Mouse (Mus musculus) heart, embryonic 16.5 days (tissue): ENCODE measurements around the gene Sox10. TPM values are rescaled to one million over a fixed set of nuclear protein-coding genes. Genes with fewer than 3 reads are reported as not detected.
A peak's percentile ranks its signal among the peaks of the same experiment; 100 is the strongest.

ENCODE experiments used
- ATAC-seq: fragments of 200-750 bp; cut with Nextera tagmentation; replicated peaks from 2 replicates; pipeline ENCODE4 v1.8.0; 2017; ENCODE audit warnings: moderate number of reproducible peaks; ENCODE audit not compliant: insufficient read depth, low FRiP score; ENCODE audit errors: extremely low read depth
- H3K27ac ChIP-seq: fragments of 300-500 bp; sonication (generic); 2 replicates; pipeline ENCODE4 v1.5.1; 2014; ENCODE audit warnings: mild to moderate bottlenecking, low read length, control low read depth, moderate library complexity
- H3K27me3 ChIP-seq: fragments of 300-500 bp; sonication (generic); 2 replicates; pipeline ENCODE4 v1.6.1; 2014; ENCODE audit warnings: low read length, mixed read lengths; ENCODE audit not compliant: control insufficient read depth, insufficient read depth
- H3K36me3 ChIP-seq: fragments of 300-500 bp; sonication (generic); 2 replicates; pipeline ENCODE4 v1.6.1; 2014; ENCODE audit not compliant: control insufficient read depth, insufficient read depth
- H3K4me1 ChIP-seq: fragments of 300-500 bp; sonication (generic); 2 replicates; pipeline ENCODE4 v1.6.1; 2014; ENCODE audit warnings: low read length, mixed read lengths; ENCODE audit not compliant: control insufficient read depth, insufficient read depth
- H3K4me2 ChIP-seq: fragments of 300-500 bp; sonication (generic); 2 replicates; pipeline ENCODE4 v1.6.1; 2014; ENCODE audit warnings: low read depth, mild to moderate bottlenecking, control low read depth, low read length
- H3K4me3 ChIP-seq: fragments of 300-500 bp; sonication (generic); 2 replicates; pipeline ENCODE4 v1.5.1; 2014; ENCODE audit warnings: mild to moderate bottlenecking, control low read depth, low read length
- H3K9ac ChIP-seq: fragments of 300-500 bp; sonication (generic); 2 replicates; pipeline ENCODE4 v1.6.1; 2014; ENCODE audit warnings: low read length, control low read depth
- H3K9me3 ChIP-seq: fragments of 300-500 bp; sonication (generic); replicated peaks from 2 replicates; pipeline ENCODE4 v1.6.1; 2016; ENCODE audit warnings: low read length; ENCODE audit not compliant: control insufficient read depth
- WGBS: fragments of 180-500 bp; shearing (Covaris S2); extraction: QIAGEN DNeasy Blood & Tissue Kit; methylation state at CpG from one replicate; pipeline ENCODE4 v1.1.7; 2014; 5-methylcytosine and 5-hydroxymethylcytosine counted together
- polyA plus RNA-seq: library from polyadenylated mRNA; unstranded; fragments of >200 nt; fragmentation: Nextera tagmentation; extraction: Ambion mirVana; gene quantifications from 2 replicates; pipeline ENCODE4 v1.2.1, GENCODE M21; 2015

Gene Sox10
- polyA plus RNA-seq, 1 experiment from 2014 or later, result 0.39 TPM

- WGBS, result 93% methylated on average over 12 of the region's 12 CpGs
- Histone ChIP-seq H3K4me3 (no peak overlapping the region), H3K36me3 (no peaks in the 10 kb centered on the region), H3K9ac (no peak overlapping the region), H3K27me3 (peaks cover 2% of the 10 kb centered on the region; the same call in 1 of the 2 replicates), H3K27ac (no peak overlapping the region), H3K4me1 (peaks cover 8% of the 10 kb centered on the region; the same call in 1 of the 2 replicates), H3K4me2 (no peak overlapping the region), H3K9me3 (no peaks in the 10 kb centered on the region)
- no peak for ATAC-seq
These were observed 34.4 kb upstream of the Sox10 start for GRCm38 (mm10) chr15:79199390-79199976.

GRCm38 (mm10) chr15:79195492-79195891 lies 30.5 kb upstream of the Sox10 start:
- H3K4me1 ChIP-seq, result peaks cover 15% of the 10 kb centered on the region
- 0 out of 2 replicates have a peak overlapping the region, but pooled peaks have one; percentile 3 for H3K9ac ChIP-seq
- H3K9me3 ChIP-seq, result 0 out of 2 replicates have a peak, but pooled peaks cover 4% of the 10 kb centered on the region
- H3K27ac ChIP-seq, result peak overlapping the region; percentile 62
- no peaks in the 10 kb centered on the region for H3K36me3 ChIP-seq
- WGBS, result 52% methylated on average over 8 of the region's 8 CpGs
- no peak overlapping the region for H3K4me2 ChIP-seq
- no peaks in the 10 kb centered on the region for H3K27me3 ChIP-seq
- no peak overlapping the region for H3K4me3 ChIP-seq
- peak; percentile 81 for ATAC-seq

- Histone ChIP-seq H3K9ac (no peak overlapping the region), H3K27ac (no peak overlapping the region), H3K9me3 (0 out of 2 replicates have a peak, but pooled peaks cover 4% of the 10 kb centered on the region), H3K4me3 (no peak overlapping the region), H3K4me1 (peaks cover 15% of the 10 kb centered on the region), H3K27me3 (no peaks in the 10 kb centered on the region), H3K4me2 (no peak overlapping the region), H3K36me3 (no peaks in the 10 kb centered on the region)
- 74% methylated on average over 2 of the region's 2 CpGs for WGBS
- ATAC-seq, result no peak
These were observed 29.9 kb upstream of the Sox10 start for GRCm38 (mm10) chr15:79194946-79195345.

- WGBS, result 62% methylated on average over 9 of the region's 9 CpGs
- ATAC-seq, result no peak
- Histone ChIP-seq H3K9ac (no peak overlapping the region), H3K4me2 (no peak overlapping the region), H3K9me3 (0 out of 2 replicates have a peak, but pooled peaks cover 4% of the 10 kb centered on the region), H3K27ac (no peak overlapping the region), H3K4me3 (no peak overlapping the region), H3K27me3 (no peaks in the 10 kb centered on the region), H3K36me3 (no peaks in the 10 kb centered on the region), H3K4me1 (peaks cover 15% of the 10 kb centered on the region)
These were observed 29.0 kb upstream of the Sox10 start for GRCm38 (mm10) chr15:79194048-79194447.

GRCm38 (mm10) chr15:79192885-79193845 lies 28.1 kb upstream of the Sox10 start:
- 40% methylated on average over 27 of the region's 27 CpGs for WGBS
- H3K36me3 ChIP-seq, result no peaks in the 10 kb centered on the region
- H3K9ac ChIP-seq, result peak overlapping the region; percentile 65

GRCm38 (mm10) chr15:79192450-79192849 lies 27.4 kb upstream of the Sox10 start:
- WGBS, result 86% methylated on average over 6 of the region's 6 CpGs
- peak overlapping the region; percentile 77; the same call in 1 of the 2 replicates for H3K27ac ChIP-seq
- no peak overlapping the region for H3K4me2 ChIP-seq
- no peaks in the 10 kb centered on the region for H3K27me3 ChIP-seq
- no peak overlapping the region for H3K4me3 ChIP-seq
- no peak for ATAC-seq
- peaks cover 15% of the 10 kb centered on the region for H3K4me1 ChIP-seq
- H3K36me3 ChIP-seq, result no peaks in the 10 kb centered on the region
- H3K9ac ChIP-seq, result no peak overlapping the region
- H3K9me3 ChIP-seq, result 0 out of 2 replicates have a peak, but pooled peaks cover 4% of the 10 kb centered on the region

More at GRCm38 (mm10) chr15:79192885-79193845, 28.1 kb upstream of the Sox10 start:
- Histone ChIP-seq H3K9me3 (0 out of 2 replicates have a peak, but pooled peaks cover 4% of the 10 kb centered on the region), H3K4me2 (peak overlapping the region; percentile 47), H3K4me1 (peaks cover 15% of the 10 kb centered on the region), H3K27ac (peak overlapping the region; percentile 77), H3K27me3 (no peaks in the 10 kb centered on the region), H3K4me3 (no peak overlapping the region)
- ATAC-seq, result peak; percentile 52

GRCm38 (mm10) chr15:79191426-79191825 lies 26.4 kb upstream of the Sox10 start:
- peaks cover 15% of the 10 kb centered on the region for H3K4me1 ChIP-seq
- 0 out of 2 replicates have a peak, but pooled peaks cover 4% of the 10 kb centered on the region for H3K9me3 ChIP-seq
- no peak overlapping the region for H3K4me2 ChIP-seq
- H3K36me3 ChIP-seq, result no peaks in the 10 kb centered on the region
- ATAC-seq, result no peak
- no peaks in the 10 kb centered on the region for H3K27me3 ChIP-seq
- 89% methylated on average over 2 of the region's 2 CpGs for WGBS
- H3K4me3 ChIP-seq, result no peak overlapping the region
- no peak overlapping the region for H3K9ac ChIP-seq
- no peak overlapping the region for H3K27ac ChIP-seq

- no peak for ATAC-seq
These were observed 22.8 kb upstream of the Sox10 start for GRCm38 (mm10) chr15:79187819-79188218.

More at GRCm38 (mm10) chr15:79187819-79188218, 22.8 kb upstream of the Sox10 start:
- Histone ChIP-seq H3K9me3 (0 out of 2 replicates have a peak, but pooled peaks cover 4% of the 10 kb centered on the region), H3K4me2 (no peak overlapping the region), H3K36me3 (no peaks in the 10 kb centered on the region), H3K9ac (no peak overlapping the region), H3K27me3 (no peaks in the 10 kb centered on the region), H3K4me3 (no peak overlapping the region), H3K4me1 (peaks cover 4% of the 10 kb centered on the region), H3K27ac (no peak overlapping the region)
- 81% methylated on average over 8 of the region's 8 CpGs for WGBS
